Mouse (Mus musculus): ENCODE measurements around the gene Atf7. TPM values are rescaled to one million over a fixed set of nuclear protein-coding genes. Genes with fewer than 3 reads are reported as not detected.

Atf7 gene
- polyA plus RNA-seq, 1 experiment, result 50.7 TPM

- no peak overlapping the region for H3K27ac ChIP-seq (ENCODE audit: insufficient read depth, low read length)
- TF ChIP-seq CTCF (IDR thresholded peaks at IDR 0.05; ENCODE audit: extremely low read depth, insufficient read depth, low read length) (no peak), POLR2A (IDR thresholded peaks at IDR 0.05; ENCODE audit: extremely low read depth, insufficient read depth, low read length) (no peak)
- no peak overlapping the region for H3K4me3 ChIP-seq (ENCODE audit: insufficient read depth, low read length)
- no peaks in the 10 kb centered on the region for H3K4me1 ChIP-seq (ENCODE audit: control insufficient read depth, insufficient read depth, low read length)
Observed at GRCm38 (mm10) chr15:102520416-102520815, 104.8 kb downstream of the Atf7 start.

- H3K27ac ChIP-seq (ENCODE audit: insufficient read depth, low read length), result no peak overlapping the region
- no peaks in the 10 kb centered on the region for H3K4me1 ChIP-seq (ENCODE audit: control insufficient read depth, insufficient read depth, low read length)
- H3K4me3 ChIP-seq (ENCODE audit: insufficient read depth, low read length), result peak overlapping the region; percentile 53
- TF ChIP-seq POLR2A (IDR thresholded peaks at IDR 0.05; ENCODE audit: extremely low read depth, insufficient read depth, low read length) (no peak), CTCF (IDR thresholded peaks at IDR 0.05; ENCODE audit: extremely low read depth, insufficient read depth, low read length) (no peak)
Observed at GRCm38 (mm10) chr15:102519211-102520141, 105.8 kb downstream of the Atf7 start.

DNA sequence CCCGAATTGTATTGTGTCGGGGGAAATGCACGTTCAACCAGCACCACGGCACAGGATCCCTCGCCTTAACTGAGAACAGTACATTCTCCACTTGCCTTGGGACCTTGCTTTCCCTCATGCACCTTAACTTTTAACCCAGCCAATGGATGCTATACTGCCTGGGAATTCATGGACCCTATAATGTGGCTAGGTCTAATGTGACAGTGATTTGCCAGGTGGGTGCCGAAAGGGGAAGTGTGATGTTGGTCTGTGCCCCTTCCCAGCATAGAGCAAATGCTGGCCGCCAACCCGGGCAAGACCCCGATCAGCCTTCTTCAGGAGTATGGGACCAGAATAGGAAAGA, 106.4 kb downstream of the Atf7 start:
- peak overlapping the region; percentile 78 for H3K27ac ChIP-seq (ENCODE audit: insufficient read depth, low read length)
- TF ChIP-seq CTCF (IDR thresholded peaks at IDR 0.05; ENCODE audit: extremely low read depth, insufficient read depth, low read length) (no peak), POLR2A (IDR thresholded peaks at IDR 0.05; ENCODE audit: extremely low read depth, insufficient read depth, low read length) (no peak)
- peak overlapping the region; percentile 53 for H3K4me3 ChIP-seq (ENCODE audit: insufficient read depth, low read length)
- no peaks in the 10 kb centered on the region for H3K4me1 ChIP-seq (ENCODE audit: control insufficient read depth, insufficient read depth, low read length)

DNA sequence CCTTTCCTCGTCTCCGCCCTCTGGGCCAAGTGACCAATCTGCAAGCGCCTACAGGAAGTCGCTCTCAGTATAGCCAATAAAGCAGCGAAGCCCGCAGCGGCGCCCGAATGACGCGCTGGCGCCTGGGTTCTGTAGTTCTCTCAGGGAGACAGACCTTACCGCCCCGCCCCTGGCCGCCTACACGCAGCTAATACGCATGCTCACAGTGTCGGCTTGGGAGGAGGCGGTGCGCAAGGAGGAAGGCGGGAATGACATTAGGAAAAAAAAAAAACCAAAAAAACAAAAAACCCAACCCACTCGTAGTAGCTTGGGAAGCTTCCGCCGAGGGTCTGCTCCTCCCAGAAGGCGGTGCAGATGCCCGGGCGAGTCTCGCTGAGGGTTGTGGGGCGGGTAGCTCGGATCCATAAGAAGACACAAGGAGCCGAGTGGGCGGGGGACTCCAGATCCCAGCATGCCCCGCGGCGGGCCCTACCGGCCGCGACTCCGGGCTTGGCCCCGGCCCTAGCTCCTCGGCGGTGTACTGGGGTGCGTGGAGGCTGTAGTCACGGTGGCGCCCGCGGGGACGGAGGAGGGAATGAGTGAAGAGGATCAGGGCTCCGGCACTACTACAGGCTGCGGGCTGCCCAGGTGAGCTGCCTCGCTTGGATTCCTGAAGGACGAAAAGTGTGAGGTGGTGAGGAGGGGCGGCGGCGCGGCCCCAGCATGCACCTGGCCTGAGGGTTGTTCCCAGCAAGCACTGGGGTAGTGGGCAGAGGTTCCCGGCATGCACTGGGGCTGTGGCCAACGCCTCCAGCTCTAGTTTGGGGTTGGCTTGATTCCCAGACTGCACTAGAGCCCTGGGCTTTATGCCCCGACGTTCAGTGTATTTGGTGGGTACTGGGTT, 107.0 kb downstream of the Atf7 start, which contains the start of gene Tarbp2:
Gene Tarbp2 (plus strand): TSS at position 217 of the 883 bp plus-strand sequence.
- H3K4me3 ChIP-seq (ENCODE audit: insufficient read depth, low read length), result peak within 1 kb of the TSS; percentile 92
- peak within 1 kb of the TSS; percentile 98 for H3K27ac ChIP-seq (ENCODE audit: insufficient read depth, low read length)
- no peaks in the 10 kb centered on the region for H3K4me1 ChIP-seq (ENCODE audit: control insufficient read depth, insufficient read depth, low read length)
- TF ChIP-seq CTCF (IDR thresholded peaks at IDR 0.05; ENCODE audit: extremely low read depth, insufficient read depth, low read length) (no peak), POLR2A (IDR thresholded peaks at IDR 0.05; ENCODE audit: extremely low read depth, insufficient read depth, low read length) (peak; percentile 65)

- Histone ChIP-seq H3K4me1 (ENCODE audit: control insufficient read depth, insufficient read depth, low read length) (no peaks in the 10 kb centered on the region), H3K27ac (ENCODE audit: insufficient read depth, low read length) (peak overlapping the region; percentile 66), H3K4me3 (ENCODE audit: insufficient read depth, low read length) (peak overlapping the region; percentile 92)
- TF ChIP-seq CTCF (IDR thresholded peaks at IDR 0.05; ENCODE audit: extremely low read depth, insufficient read depth, low read length) (no peak), POLR2A (IDR thresholded peaks at IDR 0.05; ENCODE audit: extremely low read depth, insufficient read depth, low read length) (peak; percentile 98)
Observed at GRCm38 (mm10) chr15:102517631-102517975, 107.7 kb downstream of the Atf7 start.

GRCm38 (mm10) chr15:102516728-102517404, 108.4 kb downstream of the Atf7 start, which contains the start of gene Map3k12:
Gene Map3k12 (minus strand): TSS chr15:102517064.
- H3K4me3 ChIP-seq (ENCODE audit: insufficient read depth, low read length), result peak within 1 kb of the TSS; percentile 92
- TF ChIP-seq POLR2A (IDR thresholded peaks at IDR 0.05; ENCODE audit: extremely low read depth, insufficient read depth, low read length) (peak; percentile 26; the same call in 1 of the 2 replicates), CTCF (IDR thresholded peaks at IDR 0.05; ENCODE audit: extremely low read depth, insufficient read depth, low read length) (no peak)
- H3K4me1 ChIP-seq (ENCODE audit: control insufficient read depth, insufficient read depth, low read length), result peaks cover 1% of the 10 kb centered on the region; the same call in 1 of the 2 replicates
- H3K27ac ChIP-seq (ENCODE audit: insufficient read depth, low read length), result peak within 1 kb of the TSS; percentile 69

GRCm38 (mm10) chr15:102516293-102516692, 109.0 kb downstream of the Atf7 start:
- Histone ChIP-seq H3K4me1 (ENCODE audit: control insufficient read depth, insufficient read depth, low read length) (peaks cover 2% of the 10 kb centered on the region; the same call in 1 of the 2 replicates), H3K27ac (ENCODE audit: insufficient read depth, low read length) (peak overlapping the region; percentile 69), H3K4me3 (ENCODE audit: insufficient read depth, low read length) (peak overlapping the region; percentile 92)
- TF ChIP-seq CTCF (IDR thresholded peaks at IDR 0.05; ENCODE audit: extremely low read depth, insufficient read depth, low read length) (no peak), POLR2A (IDR thresholded peaks at IDR 0.05; ENCODE audit: extremely low read depth, insufficient read depth, low read length) (no peak)

GRCm38 (mm10) chr15:102515791-102516190, 109.5 kb downstream of the Atf7 start:
- Histone ChIP-seq H3K27ac (ENCODE audit: insufficient read depth, low read length) (0 out of 2 replicates have a peak overlapping the region, but pooled peaks have one; percentile 69), H3K4me1 (ENCODE audit: control insufficient read depth, insufficient read depth, low read length) (peaks cover 2% of the 10 kb centered on the region; the same call in 1 of the 2 replicates), H3K4me3 (ENCODE audit: insufficient read depth, low read length) (peak overlapping the region; percentile 92)
- TF ChIP-seq POLR2A (IDR thresholded peaks at IDR 0.05; ENCODE audit: extremely low read depth, insufficient read depth, low read length) (no peak), CTCF (IDR thresholded peaks at IDR 0.05; ENCODE audit: extremely low read depth, insufficient read depth, low read length) (no peak)

- TF ChIP-seq POLR2A (IDR thresholded peaks at IDR 0.05; ENCODE audit: extremely low read depth, insufficient read depth, low read length), result no peak
- TF ChIP-seq CTCF (IDR thresholded peaks at IDR 0.05; ENCODE audit: extremely low read depth, insufficient read depth, low read length), result no peak
- Histone ChIP-seq H3K4me1 (ENCODE audit: control insufficient read depth, insufficient read depth, low read length) (peaks cover 2% of the 10 kb centered on the region; the same call in 1 of the 2 replicates), H3K27ac (ENCODE audit: insufficient read depth, low read length) (no peak overlapping the region), H3K4me3 (ENCODE audit: insufficient read depth, low read length) (peak overlapping the region; percentile 92; the same call in 1 of the 2 replicates)
Observed at GRCm38 (mm10) chr15:102515261-102515660, 110.0 kb downstream of the Atf7 start.

All from cortical plate, adult 2 months (tissue).